ENCODE assay signal across 9 mouse cellular contexts in genomic region chr17:28987713-28988112, GRCm38 (mm10). TPM values are rescaled to one million over a fixed set of nuclear protein-coding genes. Genes with fewer than 3 reads are reported as not detected.
DNase-seq lines count a peak whose midpoint lies in the region; TF ChIP-seq lines count a peak whose summit lies in the region.
"Had no signal": no experiment of that assay in that cellular context is flagged by ENCODE, and none has a peak within 500 bp of the region (broad histone marks: within the 10 kb centered on the region; RNA-seq: fewer than 3 reads in every experiment).

No protein-coding gene starts in this region.

- H3K27me3 ChIP-seq in C2C12 (ENCODE audit: control insufficient read depth, insufficient read depth, insufficient read length) (no peaks in the 10 kb centered on the region), MEL (ENCODE audit: control insufficient read depth in 1 of 2, insufficient read depth in 2 of 2, low read length in 2 of 2) (no peaks in the 10 kb centered on the region)
- H3K27me3 ChIP-seq: megakaryocyte, embryonic 14.5 days had no signal

- no peak overlapping the region for H3K4me3 ChIP-seq in C2C12 (ENCODE audit: insufficient read depth, poor library complexity, severe bottlenecking)
- H3K4me3 ChIP-seq in MEL (ENCODE audit: control insufficient read depth in 1 of 2, insufficient read depth in 1 of 2, low read depth in 2 of 2, low read length in 2 of 2): no peak overlapping the region
- H3K4me3 ChIP-seq: megakaryocyte, embryonic 14.5 days had no signal

- H3K36me3 ChIP-seq in C2C12 (ENCODE audit: control insufficient read depth, insufficient read depth) (peaks cover 64% of the 10 kb centered on the region), MEL (ENCODE audit: control insufficient read depth in 1 of 2, insufficient read depth in 2 of 2, low read length in 2 of 2) (no peaks in the 10 kb centered on the region; a peak in 2 of 4 replicates)

- no peaks in the 10 kb centered on the region for H3K79me2 ChIP-seq in C2C12 (ENCODE audit: control insufficient read depth, insufficient read depth)
- no peaks in the 10 kb centered on the region for H3K79me2 ChIP-seq in MEL (ENCODE audit: control insufficient read depth, insufficient read depth, low read length, poor library complexity)

- peak; percentile 33 for DNase-seq in kidney, adult 18-20 months
- no peak for DNase-seq in kidney, adult 11 months
- DNase-seq in MEL (ENCODE audit: low read depth, low spot score): peak; percentile 85
- DNase-seq in embryo, embryonic 11 days: peak; percentile 72
- peak; percentile 67 for DNase-seq in lung, postnatal 10 days
- DNase-seq in thymus, postnatal 25 days: peak; percentile 64
- no peak for DNase-seq in gastrocnemius, postnatal 36 days

- no peak overlapping the region for H3K9ac ChIP-seq in MEL (ENCODE audit: control insufficient read depth, low read depth, low read length, poor library complexity, severe bottlenecking)

- no peak for TF ChIP-seq POLR2A in MEL (IDR thresholded peaks at IDR 0.05; ENCODE audit: control insufficient read depth in 1 of 2, insufficient read depth in 1 of 2, low read depth in 1 of 2, low read length in 2 of 2, poor library complexity in 1 of 2)

- intact Hi-C loops in gastrocnemius, postnatal 36 days (cut with DNase I): loop anchor here (5.0 kb wide), 1 partner anchor 35 kb away; no protein-coding TSS in a partner anchor

- peak; percentile 55 for TF ChIP-seq RAD21 in MEL (IDR thresholded peaks at IDR 0.05; ENCODE audit: low read depth, low read length)

- H3K9me3 ChIP-seq in MEL (replicated peaks; ENCODE audit: insufficient read depth, low read length): no peaks in the 10 kb centered on the region
- H3K9me3 ChIP-seq: megakaryocyte, embryonic 14.5 days had no signal

- H3K4me1 ChIP-seq in MEL (ENCODE audit: control insufficient read depth in 1 of 2, insufficient read depth in 2 of 2, low read length in 2 of 2): no peaks in the 10 kb centered on the region

- no peak overlapping the region for H3ac ChIP-seq in C2C12 (ENCODE audit: control insufficient read depth, insufficient read length, low read depth)

- no peak overlapping the region for H3K27ac ChIP-seq in MEL (ENCODE audit: control insufficient read depth, low read depth, low read length)

- no peak for TF ChIP-seq CTCF in C2C12 (IDR thresholded peaks at IDR 0.05; ENCODE audit: control insufficient read depth, insufficient read depth, insufficient read length)
- TF ChIP-seq CTCF in MEL (IDR thresholded peaks at IDR 0.05 in 2 of 3, conservative IDR thresholded peaks at IDR 0.05 in 1 of 3; ENCODE audit: control insufficient read depth in 1 of 3, insufficient read depth in 1 of 3, low read depth in 2 of 3, low read length in 3 of 3, poor library complexity in 1 of 3, severe bottlenecking in 1 of 3): peak; percentile 70 to 99 (median 79)

- no peak for TF ChIP-seq EP300 in MEL (IDR thresholded peaks at IDR 0.05; ENCODE audit: low read depth in 1 of 2, low read length in 2 of 2)

- no peaks in the 10 kb centered on the region for H3K79me3 ChIP-seq in C2C12 (ENCODE audit: low read depth)

TF ChIP-seq in C2C12, 6 proteins besides CTCF, POLR2A, EP300 and RAD21:
- TF ChIP-seq MYOG (IDR thresholded peaks at IDR 0.05; ENCODE audit: control insufficient read depth, extremely low read depth, insufficient read length) (no peak), USF1 (IDR thresholded peaks at IDR 0.05; ENCODE audit: low read depth) (no peak), MAX (IDR thresholded peaks at IDR 0.05) (peak; percentile 43), CEBPB (IDR thresholded peaks at IDR 0.05; ENCODE audit: low read depth) (no peak), FOSL1 (IDR thresholded peaks at IDR 0.05; ENCODE audit: insufficient read depth, low read length, poor library complexity, severe bottlenecking) (no peak)

TF ChIP-seq in MEL, 35 proteins besides CTCF, POLR2A, EP300 and RAD21:
- peak; percentile 89 for TF ChIP-seq MYC (IDR thresholded peaks at IDR 0.05; ENCODE audit: low read depth, low read length)
- 0 out of 2 replicates have a peak, but pooled peaks have one; percentile 44 for TF ChIP-seq ZC3H11A (IDR thresholded peaks at IDR 0.05; ENCODE audit: low read depth, low read length)
- peak; percentile 59 for TF ChIP-seq ZNF384 (IDR thresholded peaks at IDR 0.05; ENCODE audit: low read depth, low read length)
- no peak for TF ChIP-seq ZKSCAN1 (IDR thresholded peaks at IDR 0.05; ENCODE audit: low read depth, low read length)
- TF ChIP-seq ZMIZ1 (IDR thresholded peaks at IDR 0.05; ENCODE audit: low read depth, low read length): no peak
- no peak for TF ChIP-seq USF1 (IDR thresholded peaks at IDR 0.05; ENCODE audit: low read depth, low read length)
- TF ChIP-seq GATA1 (IDR thresholded peaks at IDR 0.05; ENCODE audit: low read depth, low read length): no peak
- TF ChIP-seq CHD2 (IDR thresholded peaks at IDR 0.05; ENCODE audit: low read length): no peak
- TF ChIP-seq USF2 (IDR thresholded peaks at IDR 0.05; ENCODE audit: borderline replicate concordance in 1 of 2, insufficient read depth in 1 of 2, low read depth in 1 of 2, low read length in 2 of 2): no peak
- TF ChIP-seq NELFE (IDR thresholded peaks at IDR 0.05; ENCODE audit: low read depth, low read length): no peak
- TF ChIP-seq MAX (IDR thresholded peaks at IDR 0.05; ENCODE audit: low read length): 0 out of 2 replicates have a peak, but pooled peaks have one; percentile 38
- TF ChIP-seq CHD1 (IDR thresholded peaks at IDR 0.05; ENCODE audit: low read depth, low read length): no peak
- TF ChIP-seq MAFK (IDR thresholded peaks at IDR 0.05; ENCODE audit: borderline replicate concordance, low read depth, low read length): no peak
- TF ChIP-seq MYB (IDR thresholded peaks at IDR 0.05; ENCODE audit: low read depth, low read length): no peak
- TF ChIP-seq BHLHE40 (IDR thresholded peaks at IDR 0.05; ENCODE audit: borderline replicate concordance, low read depth, low read length): no peak
- TF ChIP-seq HCFC1 (IDR thresholded peaks at IDR 0.05; ENCODE audit: low read depth, low read length): no peak
- TF ChIP-seq SMC3 (IDR thresholded peaks at IDR 0.05; ENCODE audit: low read depth, low read length): peak; percentile 89

RNA-seq across cellular contexts. Expression of gene Stk38, which starts 20.1 kb away (rescaled TPM):
- polyA plus RNA-seq in C2C12 (2012; fragmentation: generic; extraction: Trizol): 19.2 TPM
- 14.4 and 17.1 TPM in 2 replicates for total RNA-seq in MEL (2012; rRNA removed)
- 100 to 1,000 TPM in 1 of 2 experiments, 10 to 100 TPM in 1; 49.3 to 290 TPM for polyA plus RNA-seq in MEL (2012; ENCODE audit: insufficient read depth in 1 of 2, insufficient read length in 2 of 2, low read depth in 1 of 2, low replicate concordance in 2 of 2, missing spikeins in 1 of 2)
- total RNA-seq in gastrocnemius, postnatal 36 days (2021): 10 to 100 TPM; 23.0 to 26.1 TPM

RNA-seq across cellular contexts. Expression of gene Kctd20, which starts 36.0 kb away (rescaled TPM):
- polyA plus RNA-seq in C2C12 (2012; fragmentation: generic; extraction: Trizol) (33.0 TPM), MEL (2012; ENCODE audit: insufficient read depth in 1 of 2, insufficient read length in 2 of 2, low read depth in 1 of 2, low replicate concordance in 2 of 2, missing spikeins in 1 of 2) (10 to 100 TPM in 1 of 2 experiments, not detected in 1; 65.4 TPM)
- 39.1 and 41.8 TPM in 2 replicates for total RNA-seq in MEL (2012; rRNA removed)
- 10 to 100 TPM; 32.2 to 36.7 TPM for total RNA-seq in gastrocnemius, postnatal 36 days (2021)

RNA-seq across cellular contexts. Expression of gene Pxt1, which starts 44.1 kb away (rescaled TPM):
- polyA plus RNA-seq in C2C12 (2012; fragmentation: generic; extraction: Trizol): not detected
- not detected in 2 replicates for total RNA-seq in MEL (2012; rRNA removed)
- not detected for polyA plus RNA-seq in MEL (2012; ENCODE audit: insufficient read depth in 1 of 2, insufficient read length in 2 of 2, low read depth in 1 of 2, low replicate concordance in 2 of 2, missing spikeins in 1 of 2)
- not detected for total RNA-seq in gastrocnemius, postnatal 36 days (2021)

RNA-seq across cellular contexts. Expression of gene Srsf3, which starts 44.7 kb away (rescaled TPM):
- polyA plus RNA-seq in C2C12 (2012; fragmentation: generic; extraction: Trizol) (235 TPM), MEL (2012; ENCODE audit: insufficient read depth in 1 of 2, insufficient read length in 2 of 2, low read depth in 1 of 2, low replicate concordance in 2 of 2, missing spikeins in 1 of 2) (100 to 1,000 TPM; 326 to 556 TPM)
- 312 and 367 TPM in 2 replicates for total RNA-seq in MEL (2012; rRNA removed)
- 10 to 100 TPM; 32.6 to 42.1 TPM for total RNA-seq in gastrocnemius, postnatal 36 days (2021)

Comparison
In these comparisons a context has a peak if more than half of its experiments do, and no peak if none do; other contexts are left out.
1. DNase-seq: peak in kidney, adult 18-20 months (single experiment), MEL (single experiment), embryo, embryonic 11 days (single experiment), lung, postnatal 10 days (single experiment) and thymus, postnatal 25 days (single experiment); none in kidney, adult 11 months (single experiment) and gastrocnemius, postnatal 36 days (0 of 2).